21 mouse cellular contexts compared by ENCODE assay signal in genomic region chr15:96658275-96658602, GRCm38 (mm10). TPM values are rescaled to one million over a fixed set of nuclear protein-coding genes. Genes with fewer than 3 reads are reported as not detected.
DNase-seq lines count a peak whose midpoint lies in the region; ATAC-seq and TF ChIP-seq lines count a peak whose summit lies in the region.
"Had no signal": no experiment of that assay in that cellular context is flagged by ENCODE, and none has a peak within 500 bp of the region (broad histone marks: within the 10 kb centered on the region; RNA-seq: fewer than 3 reads in every experiment).

No protein-coding gene starts in this region.

- no peak overlapping the region for H3K9ac ChIP-seq in embryonic facial prominence, embryonic 12.5 days
- no peak overlapping the region for H3K9ac ChIP-seq in heart, embryonic 15.5 days
- 0 out of 2 replicates have a peak overlapping the region, but pooled peaks have one; percentile 28 for H3K9ac ChIP-seq in stomach, embryonic 14.5 days (replicated peaks; ENCODE audit: low read depth, low read length)
- H3K9ac ChIP-seq in stomach, postnatal 0 days (ENCODE audit: low read length), result no peak overlapping the region
- H3K9ac ChIP-seq in stomach, embryonic 16.5 days (ENCODE audit: low read length), result no peak overlapping the region
- H3K9ac ChIP-seq: forebrain, postnatal 0 days; hindbrain, embryonic 14.5 days; midbrain, embryonic 12.5 days had no signal

- DNase-seq in embryonic facial prominence, embryonic 10.5 days (ENCODE audit: low spot score), result no peak
- DNase-seq in heart, adult 8-10 months (ENCODE audit: low spot score), result no peak
- DNase-seq in stomach, postnatal 0 days (ENCODE audit: low spot score), result no peak
- DNase-seq in spleen, postnatal 14 days (ENCODE audit: low spot score in 2 of 2), result no peak
- DNase-seq: adrenal gland, postnatal 25 days; cerebellum, adult 8-10 months; cerebellum, postnatal 36 days; forebrain, postnatal 0 days; gastrocnemius, postnatal 25 days; heart, postnatal 36 days; kidney, postnatal 36 days; layer of hippocampus, postnatal 36 days; thymus, adult 18-20 months; thymus, postnatal 36 days had no signal

- H3K9me3 ChIP-seq in embryonic facial prominence, embryonic 12.5 days, result no peaks in the 10 kb centered on the region
- H3K9me3 ChIP-seq in embryonic facial prominence, embryonic 10.5 days, result no peaks in the 10 kb centered on the region
- no peaks in the 10 kb centered on the region for H3K9me3 ChIP-seq in heart, embryonic 15.5 days (replicated peaks)
- H3K9me3 ChIP-seq in stomach, embryonic 14.5 days (ENCODE audit: control insufficient read depth, low read depth, low read length), result no peaks in the 10 kb centered on the region
- H3K9me3 ChIP-seq in stomach, postnatal 0 days (ENCODE audit: control insufficient read depth, low read length), result no peaks in the 10 kb centered on the region
- no peaks in the 10 kb centered on the region for H3K9me3 ChIP-seq in stomach, embryonic 16.5 days (replicated peaks; ENCODE audit: control insufficient read depth, low read length)
- H3K9me3 ChIP-seq: midbrain, embryonic 12.5 days had no signal

- no peak for TF ChIP-seq EP300 in stomach, postnatal 0 days (optimal IDR thresholded peaks at IDR 0.05)

- ATAC-seq in embryonic facial prominence, embryonic 12.5 days (ENCODE audit: insufficient number of reproducible peaks, insufficient read depth, low FRiP score, low TSS enrichment), result no peak
- no peak for ATAC-seq in heart, embryonic 15.5 days (replicated peaks; ENCODE audit: insufficient number of reproducible peaks, insufficient read depth, low FRiP score, low read depth)
- no peak for ATAC-seq in stomach, embryonic 14.5 days (ENCODE audit: insufficient number of reproducible peaks, insufficient read depth, low FRiP score, low read depth)
- no peak for ATAC-seq in stomach, postnatal 0 days (ENCODE audit: low FRiP score, low TSS enrichment)
- no peak for ATAC-seq in stomach, embryonic 16.5 days (ENCODE audit: insufficient read depth, low FRiP score)
- ATAC-seq: forebrain, postnatal 0 days; inflammation-experienced regulatory T-cells, adult 6 months had no signal

- no peak overlapping the region for H3K27ac ChIP-seq in embryonic facial prominence, embryonic 12.5 days
- H3K27ac ChIP-seq in embryonic facial prominence, embryonic 10.5 days (replicated peaks), result no peak overlapping the region
- H3K27ac ChIP-seq in heart, embryonic 15.5 days, result no peak overlapping the region
- no peak overlapping the region for H3K27ac ChIP-seq in stomach, embryonic 14.5 days (ENCODE audit: low read length)
- H3K27ac ChIP-seq in stomach, postnatal 0 days (replicated peaks), result no peak overlapping the region
- H3K27ac ChIP-seq in stomach, embryonic 16.5 days (ENCODE audit: low read length), result no peak overlapping the region
- H3K27ac ChIP-seq: hindbrain, embryonic 14.5 days; midbrain, embryonic 12.5 days had no signal

- 0 out of 2 replicates have a peak overlapping the region, but pooled peaks have one; percentile 7 for H3K4me2 ChIP-seq in embryonic facial prominence, embryonic 12.5 days (replicated peaks)
- peak overlapping the region; percentile 5; the same call in 1 of the 2 replicates for H3K4me2 ChIP-seq in heart, embryonic 15.5 days
- H3K4me2 ChIP-seq in stomach, embryonic 14.5 days (replicated peaks; ENCODE audit: low read depth, low read length), result peak overlapping the region; percentile 15; the same call in 1 of the 2 replicates
- no peak overlapping the region for H3K4me2 ChIP-seq in stomach, postnatal 0 days (replicated peaks; ENCODE audit: low read depth)
- H3K4me2 ChIP-seq in stomach, embryonic 16.5 days (ENCODE audit: low read depth, low read length), result peak overlapping the region; percentile 19; the same call in 1 of the 2 replicates
- H3K4me2 ChIP-seq: hindbrain, embryonic 14.5 days; midbrain, embryonic 12.5 days had no signal

- TF ChIP-seq CTCF in stomach, postnatal 0 days (IDR thresholded peaks at IDR 0.05; ENCODE audit: low read depth), result no peak

- H3K4me3 ChIP-seq in embryonic facial prominence, embryonic 12.5 days, result no peak overlapping the region
- no peak overlapping the region for H3K4me3 ChIP-seq in embryonic facial prominence, embryonic 10.5 days
- no peak overlapping the region for H3K4me3 ChIP-seq in heart, embryonic 15.5 days
- no peak overlapping the region for H3K4me3 ChIP-seq in stomach, embryonic 14.5 days (ENCODE audit: low read depth, low read length)
- no peak overlapping the region for H3K4me3 ChIP-seq in stomach, postnatal 0 days (ENCODE audit: low read depth, low read length)
- H3K4me3 ChIP-seq in stomach, embryonic 16.5 days (replicated peaks; ENCODE audit: low read length), result no peak overlapping the region
- H3K4me3 ChIP-seq: midbrain, embryonic 12.5 days had no signal

- 71% methylated on average over 14 of the region's 14 CpGs for WGBS in embryonic facial prominence, embryonic 12.5 days
- 76% methylated on average over 14 of the region's 14 CpGs for WGBS in embryonic facial prominence, embryonic 10.5 days
- 50% methylated on average over 14 of the region's 14 CpGs for WGBS in heart, embryonic 15.5 days
- WGBS in stomach, embryonic 14.5 days, result 50% methylated on average over 14 of the region's 14 CpGs
- WGBS in stomach, postnatal 0 days, result 54% methylated on average over 14 of the region's 14 CpGs
- WGBS in stomach, embryonic 16.5 days, result 54% methylated on average over 14 of the region's 14 CpGs

- H3K27me3 ChIP-seq in embryonic facial prominence, embryonic 12.5 days, result no peaks in the 10 kb centered on the region
- H3K27me3 ChIP-seq in embryonic facial prominence, embryonic 10.5 days (replicated peaks; ENCODE audit: low read depth, poor library complexity, severe bottlenecking), result no peaks in the 10 kb centered on the region
- no peaks in the 10 kb centered on the region for H3K27me3 ChIP-seq in heart, embryonic 15.5 days
- no peaks in the 10 kb centered on the region for H3K27me3 ChIP-seq in stomach, embryonic 14.5 days (ENCODE audit: control insufficient read depth, insufficient read depth, low read length)
- no peaks in the 10 kb centered on the region for H3K27me3 ChIP-seq in stomach, postnatal 0 days (ENCODE audit: control insufficient read depth, insufficient read depth, low read length)
- no peaks in the 10 kb centered on the region for H3K27me3 ChIP-seq in stomach, embryonic 16.5 days (ENCODE audit: control insufficient read depth, insufficient read depth, low read length)

- no peaks in the 10 kb centered on the region for H3K4me1 ChIP-seq in embryonic facial prominence, embryonic 12.5 days
- peaks cover 29% of the 10 kb centered on the region for H3K4me1 ChIP-seq in embryonic facial prominence, embryonic 10.5 days
- peaks cover 20% of the 10 kb centered on the region for H3K4me1 ChIP-seq in heart, embryonic 15.5 days (replicated peaks)
- H3K4me1 ChIP-seq in stomach, embryonic 14.5 days (ENCODE audit: control insufficient read depth, insufficient read depth, low read length), result no peaks in the 10 kb centered on the region
- no peaks in the 10 kb centered on the region for H3K4me1 ChIP-seq in stomach, postnatal 0 days (replicated peaks; ENCODE audit: control insufficient read depth, insufficient read depth)
- no peaks in the 10 kb centered on the region for H3K4me1 ChIP-seq in stomach, embryonic 16.5 days (ENCODE audit: control insufficient read depth, insufficient read depth, low read length)

- no peaks in the 10 kb centered on the region for H3K36me3 ChIP-seq in embryonic facial prominence, embryonic 12.5 days
- H3K36me3 ChIP-seq in embryonic facial prominence, embryonic 10.5 days (replicated peaks), result no peaks in the 10 kb centered on the region
- H3K36me3 ChIP-seq in heart, embryonic 15.5 days, result no peaks in the 10 kb centered on the region
- H3K36me3 ChIP-seq in stomach, embryonic 14.5 days (ENCODE audit: control insufficient read depth, insufficient read depth, low read length), result no peaks in the 10 kb centered on the region
- H3K36me3 ChIP-seq in stomach, postnatal 0 days (ENCODE audit: control insufficient read depth, insufficient read depth, low read length), result no peaks in the 10 kb centered on the region
- no peaks in the 10 kb centered on the region for H3K36me3 ChIP-seq in stomach, embryonic 16.5 days (ENCODE audit: control insufficient read depth, insufficient read depth, low read length)
- H3K36me3 ChIP-seq: midbrain, embryonic 12.5 days had no signal

RNA-seq across cellular contexts. Expression of gene Slc38a1, which starts 15.5 kb away (rescaled TPM):
- 89.6 and 93.6 TPM in 2 replicates for polyA plus RNA-seq in embryonic facial prominence, embryonic 12.5 days (2016; fragmentation: Nextera tagmentation; extraction: Ambion mirVana)
- 120 and 124 TPM in 2 replicates for polyA plus RNA-seq in embryonic facial prominence, embryonic 10.5 days (2016; fragmentation: Nextera tagmentation; extraction: Ambion mirVana)
- polyA plus RNA-seq in heart, embryonic 15.5 days (2015; fragmentation: Nextera tagmentation; extraction: Ambion mirVana), result 66.1 and 67.8 TPM in 2 replicates
- 1 to 10 TPM; 3.5 to 7.9 (median 6.1) TPM for total RNA-seq in heart, adult 8-10 months (2022)
- 77.5 and 82.8 TPM in 2 replicates for polyA plus RNA-seq in stomach, embryonic 14.5 days (2014; fragmentation: Nextera tagmentation; extraction: Ambion mirVana)
- polyA plus RNA-seq in stomach, postnatal 0 days (2015; fragmentation: Nextera tagmentation; extraction: Ambion mirVana), result 34.4 and 38.5 TPM in 2 replicates
- polyA plus RNA-seq in stomach, embryonic 16.5 days (2015; fragmentation: Nextera tagmentation; extraction: Ambion mirVana), result 55.6 and 58.0 TPM in 2 replicates

RNA-seq across cellular contexts. Expression of gene Slc38a2, which starts 41.3 kb away (rescaled TPM):
- 175 and 179 TPM in 2 replicates for polyA plus RNA-seq in embryonic facial prominence, embryonic 12.5 days (2016; fragmentation: Nextera tagmentation; extraction: Ambion mirVana)
- 179 TPM in 2 replicates for polyA plus RNA-seq in embryonic facial prominence, embryonic 10.5 days (2016; fragmentation: Nextera tagmentation; extraction: Ambion mirVana)
- 158 and 170 TPM in 2 replicates for polyA plus RNA-seq in heart, embryonic 15.5 days (2015; fragmentation: Nextera tagmentation; extraction: Ambion mirVana)
- total RNA-seq in heart, adult 8-10 months (2022), result 100 to 1,000 TPM in 2 of 4 experiments, 10 to 100 TPM in 2; 90.5 to 215 (median 150) TPM
- polyA plus RNA-seq in stomach, embryonic 14.5 days (2014; fragmentation: Nextera tagmentation; extraction: Ambion mirVana), result 149 and 154 TPM in 2 replicates
- 55.3 and 63.0 TPM in 2 replicates for polyA plus RNA-seq in stomach, postnatal 0 days (2015; fragmentation: Nextera tagmentation; extraction: Ambion mirVana)
- 132 and 133 TPM in 2 replicates for polyA plus RNA-seq in stomach, embryonic 16.5 days (2015; fragmentation: Nextera tagmentation; extraction: Ambion mirVana)
